Mouse (Mus musculus): ENCODE measurements around the gene Fbxw21. TPM values are rescaled to one million over a fixed set of nuclear protein-coding genes. Genes with fewer than 3 reads are reported as not detected.
"Not testable (repeated sequence)": the region's sequence is repeated elsewhere in the genome, so short reads cannot be mapped to it uniquely, and the experiment has no call there.

The Fbxw21 gene
- not detected in 2 replicates for polyA plus RNA-seq (2012)

- no peaks in the 10 kb centered on the region for H3K36me3 ChIP-seq (ENCODE audit: control insufficient read depth)
- TF ChIP-seq GATA1 (IDR thresholded peaks at IDR 0.05; ENCODE audit: low read length) (no peak), TAL1 (IDR thresholded peaks at IDR 0.05; ENCODE audit: low read length) (no peak)
- no peaks in the 10 kb centered on the region for H3K27me3 ChIP-seq (ENCODE audit: control insufficient read depth)
- H3K4me1 ChIP-seq (ENCODE audit: control insufficient read depth): no peaks in the 10 kb centered on the region
- no peak within 1 kb of the TSS for H3K4me3 ChIP-seq (replicated peaks)
- no peaks in the 10 kb centered on the region for H3K9me3 ChIP-seq (ENCODE audit: control insufficient read depth, low read length)
Observed at GRCm38 (mm10) chr9:109161941-109162340, at the start of gene Fbxw21. Gene Fbxw21 (minus strand): TSS chr9:109162041.

GRCm38 (mm10) chr9:109201347-109201746, 39.5 kb upstream of the Fbxw21 start:
- not testable (repeated sequence) for H3K36me3 ChIP-seq (ENCODE audit: control insufficient read depth); H3K4me3 ChIP-seq (replicated peaks); H3K9me3 ChIP-seq (ENCODE audit: control insufficient read depth, low read length); H3K27me3 ChIP-seq (ENCODE audit: control insufficient read depth); H3K4me1 ChIP-seq (ENCODE audit: control insufficient read depth)

GRCm38 (mm10) chr9:109200349-109200748, 38.5 kb upstream of the Fbxw21 start:
- no peaks in the 10 kb centered on the region for H3K36me3 ChIP-seq (ENCODE audit: control insufficient read depth)
- TF ChIP-seq TAL1 (IDR thresholded peaks at IDR 0.05; ENCODE audit: low read length) (no peak), GATA1 (IDR thresholded peaks at IDR 0.05; ENCODE audit: low read length) (no peak)

GRCm38 (mm10) chr9:109199353-109199752, 37.5 kb upstream of the Fbxw21 start:
- Histone ChIP-seq H3K9me3 (ENCODE audit: control insufficient read depth, low read length) (no peaks in the 10 kb centered on the region), H3K4me1 (ENCODE audit: control insufficient read depth) (no peaks in the 10 kb centered on the region), H3K4me3 (replicated peaks) (no peak overlapping the region), H3K27me3 (ENCODE audit: control insufficient read depth) (no peaks in the 10 kb centered on the region), H3K36me3 (ENCODE audit: control insufficient read depth) (no peaks in the 10 kb centered on the region)
- no peak for TF ChIP-seq GATA1 (IDR thresholded peaks at IDR 0.05; ENCODE audit: low read length)
- TF ChIP-seq TAL1 (IDR thresholded peaks at IDR 0.05; ENCODE audit: low read length): no peak

More at GRCm38 (mm10) chr9:109200349-109200748, 38.5 kb upstream of the Fbxw21 start:
- Histone ChIP-seq H3K9me3 (ENCODE audit: control insufficient read depth, low read length) (no peaks in the 10 kb centered on the region), H3K4me1 (ENCODE audit: control insufficient read depth) (no peaks in the 10 kb centered on the region), H3K27me3 (ENCODE audit: control insufficient read depth) (no peaks in the 10 kb centered on the region), H3K4me3 (replicated peaks) (no peak overlapping the region)

- not testable (repeated sequence) for H3K4me3 ChIP-seq (replicated peaks); H3K27me3 ChIP-seq (ENCODE audit: control insufficient read depth); H3K4me1 ChIP-seq (ENCODE audit: control insufficient read depth); H3K9me3 ChIP-seq (ENCODE audit: control insufficient read depth, low read length); H3K36me3 ChIP-seq (ENCODE audit: control insufficient read depth)
Observed at GRCm38 (mm10) chr9:109195875-109196274, 34.0 kb upstream of the Fbxw21 start, which contains the start of gene Fbxw13. Gene Fbxw13 (minus strand): TSS chr9:109195975.

GRCm38 (mm10) chr9:109177208-109177607, 15.4 kb upstream of the Fbxw21 start:
- no peaks in the 10 kb centered on the region for H3K36me3 ChIP-seq (ENCODE audit: control insufficient read depth)
- H3K9me3 ChIP-seq (ENCODE audit: control insufficient read depth, low read length): no peaks in the 10 kb centered on the region
- H3K4me1 ChIP-seq (ENCODE audit: control insufficient read depth): no peaks in the 10 kb centered on the region
- H3K27me3 ChIP-seq (ENCODE audit: control insufficient read depth): no peaks in the 10 kb centered on the region
- TF ChIP-seq TAL1 (IDR thresholded peaks at IDR 0.05; ENCODE audit: low read length): no peak
- TF ChIP-seq GATA1 (IDR thresholded peaks at IDR 0.05; ENCODE audit: low read length): no peak
- H3K4me3 ChIP-seq (replicated peaks): no peak overlapping the region

GRCm38 (mm10) chr9:109176301-109176700, 14.5 kb upstream of the Fbxw21 start:
- no peak overlapping the region for H3K4me3 ChIP-seq (replicated peaks)
- H3K27me3 ChIP-seq (ENCODE audit: control insufficient read depth): no peaks in the 10 kb centered on the region
- TF ChIP-seq GATA1 (IDR thresholded peaks at IDR 0.05; ENCODE audit: low read length): no peak
- TF ChIP-seq TAL1 (IDR thresholded peaks at IDR 0.05; ENCODE audit: low read length): no peak
- H3K4me1 ChIP-seq (ENCODE audit: control insufficient read depth): no peaks in the 10 kb centered on the region
- H3K36me3 ChIP-seq (ENCODE audit: control insufficient read depth): no peaks in the 10 kb centered on the region
- H3K9me3 ChIP-seq (ENCODE audit: control insufficient read depth, low read length): no peaks in the 10 kb centered on the region

- TF ChIP-seq GATA1 (IDR thresholded peaks at IDR 0.05; ENCODE audit: low read length): no peak
- no peak for TF ChIP-seq TAL1 (IDR thresholded peaks at IDR 0.05; ENCODE audit: low read length)
- no peaks in the 10 kb centered on the region for H3K36me3 ChIP-seq (ENCODE audit: control insufficient read depth)
- no peaks in the 10 kb centered on the region for H3K9me3 ChIP-seq (ENCODE audit: control insufficient read depth, low read length)
- H3K4me3 ChIP-seq (replicated peaks): no peak overlapping the region
- H3K27me3 ChIP-seq (ENCODE audit: control insufficient read depth): no peaks in the 10 kb centered on the region
- H3K4me1 ChIP-seq (ENCODE audit: control insufficient read depth): no peaks in the 10 kb centered on the region
Observed at GRCm38 (mm10) chr9:109167316-109167715, 5.5 kb upstream of the Fbxw21 start.

GRCm38 (mm10) chr9:109140414-109140813, 21.4 kb downstream of the Fbxw21 start:
- H3K4me1 ChIP-seq (ENCODE audit: control insufficient read depth); H3K36me3 ChIP-seq (ENCODE audit: control insufficient read depth); H3K9me3 ChIP-seq (ENCODE audit: control insufficient read depth, low read length); H3K27me3 ChIP-seq (ENCODE audit: control insufficient read depth); H3K4me3 ChIP-seq (replicated peaks): not testable (repeated sequence)

GRCm38 (mm10) chr9:109130076-109130475, 31.8 kb downstream of the Fbxw21 start:
- H3K9me3 ChIP-seq (ENCODE audit: control insufficient read depth, low read length): no peaks in the 10 kb centered on the region
- H3K4me1 ChIP-seq (ENCODE audit: control insufficient read depth): no peaks in the 10 kb centered on the region
- TF ChIP-seq TAL1 (IDR thresholded peaks at IDR 0.05; ENCODE audit: low read length) (no peak), GATA1 (IDR thresholded peaks at IDR 0.05; ENCODE audit: low read length) (no peak)
- no peaks in the 10 kb centered on the region for H3K36me3 ChIP-seq (ENCODE audit: control insufficient read depth)
- H3K4me3 ChIP-seq (replicated peaks): no peak overlapping the region
- no peaks in the 10 kb centered on the region for H3K27me3 ChIP-seq (ENCODE audit: control insufficient read depth)

Measured in erythroblast, embryonic 14.5 days (primary cell).